Mouse (Mus musculus): ENCODE data around the gene Ets2. TPM values are rescaled to one million over a fixed set of nuclear protein-coding genes. Genes with fewer than 3 reads are reported as not detected.
A peak's percentile ranks its signal among the peaks of the same experiment; 100 is the strongest.
"Not testable (repeated sequence)": the region's sequence is repeated elsewhere in the genome, so short reads cannot be mapped to it uniquely, and the experiment has no call there.

Ets2 gene
- polyA plus RNA-seq, 2 experiments from 2014 or later = 4.2 to 4.3 TPM

GRCm38 (mm10) chr16:95736059-95736458 is 34.2 kb downstream of the Ets2 start:
- no peak for ATAC-seq

- no peak for ATAC-seq
Measured at GRCm38 (mm10) chr16:95736470-95736869, 34.6 kb downstream of the Ets2 start.

GRCm38 (mm10) chr16:95739522-95739921 is 37.6 kb downstream of the Ets2 start:
- ATAC-seq = no peak

- ATAC-seq = no peak
Measured at GRCm38 (mm10) chr16:95741358-95741757, 39.5 kb downstream of the Ets2 start.

- no peak for ATAC-seq
Measured at GRCm38 (mm10) chr16:95741915-95742739, 40.3 kb downstream of the Ets2 start.

GRCm38 (mm10) chr16:95742740-95743030 is 40.8 kb downstream of the Ets2 start:
- ATAC-seq = no peak

- no peak for ATAC-seq
Measured at GRCm38 (mm10) chr16:95743104-95743503, 41.2 kb downstream of the Ets2 start.

- ATAC-seq = no peak
Measured at GRCm38 (mm10) chr16:95744771-95745170, 42.9 kb downstream of the Ets2 start.

GRCm38 (mm10) chr16:95745685-95746084 is 43.8 kb downstream of the Ets2 start:
- ATAC-seq = no peak

GRCm38 (mm10) chr16:95746565-95746964 is 44.7 kb downstream of the Ets2 start:
- ATAC-seq = no peak

- peak; percentile 48 for ATAC-seq
Measured at GRCm38 (mm10) chr16:95749291-95750103, 47.6 kb downstream of the Ets2 start.

- peak; percentile 75 for ATAC-seq
Measured at GRCm38 (mm10) chr16:95750211-95750629, 48.3 kb downstream of the Ets2 start.

GRCm38 (mm10) chr16:95752502-95752901 is 50.6 kb downstream of the Ets2 start:
- no peak for ATAC-seq

- ATAC-seq = no peak
Measured at GRCm38 (mm10) chr16:95753295-95753694, 51.4 kb downstream of the Ets2 start.

- no peak for ATAC-seq
Measured at GRCm38 (mm10) chr16:95759151-95759987, 57.5 kb downstream of the Ets2 start.

- no peak for ATAC-seq
Measured at GRCm38 (mm10) chr16:95759988-95760391, 58.1 kb downstream of the Ets2 start.

- ATAC-seq = peak; percentile 65
Measured at GRCm38 (mm10) chr16:95761742-95762141, 59.9 kb downstream of the Ets2 start.

- no peak for ATAC-seq
Measured at GRCm38 (mm10) chr16:95763201-95763600, 61.3 kb downstream of the Ets2 start.

GRCm38 (mm10) chr16:95764041-95764440 is 62.2 kb downstream of the Ets2 start:
- ATAC-seq = not testable (repeated sequence)

- ATAC-seq = no peak
Measured at GRCm38 (mm10) chr16:95766181-95766580, 64.3 kb downstream of the Ets2 start.

GRCm38 (mm10) chr16:95767246-95767645 is 65.4 kb downstream of the Ets2 start:
- no peak for ATAC-seq

- peak; percentile 69 for ATAC-seq
Measured at GRCm38 (mm10) chr16:95769066-95769995, 67.5 kb downstream of the Ets2 start.
